Mouse (Mus musculus) forebrain, embryonic 10.5 days (tissue): ENCODE measurements around the gene Cldn13. TPM values are rescaled to one million over a fixed set of nuclear protein-coding genes. Genes with fewer than 3 reads are reported as not detected.

Experiments used
- DNase-seq: peaks from one replicate; pipeline ENCODE4 v3.0.0-alpha.2; 2017; ENCODE audit warnings: low spot score; ENCODE audit errors: extremely low spot score
- H3K27ac ChIP-seq: fragments of 300-500 bp; sonication (generic); 2 replicates; pipeline ENCODE4 v1.5.1; 2016; ENCODE audit warnings: mild to moderate bottlenecking
- H3K27me3 ChIP-seq: fragments of 300-500 bp; sonication (generic); 2 replicates; pipeline ENCODE4 v1.6.1; 2016; ENCODE audit warnings: mild to moderate bottlenecking; ENCODE audit not compliant: poor library complexity, severe bottlenecking
- H3K36me3 ChIP-seq: fragments of 300-500 bp; sonication (generic); replicated peaks from 2 replicates; pipeline ENCODE4 v1.6.1; 2016; ENCODE audit warnings: mild to moderate bottlenecking, moderate library complexity
- H3K4me1 ChIP-seq: fragments of 300-500 bp; sonication (generic); 2 replicates; pipeline ENCODE4 v1.6.1; 2016
- H3K4me3 ChIP-seq: fragments of 300-500 bp; sonication (generic); 2 replicates; pipeline ENCODE4 v1.5.1; 2016; ENCODE audit warnings: mild to moderate bottlenecking, moderate library complexity
- H3K9me3 ChIP-seq: fragments of 300-500 bp; sonication (generic); 2 replicates; pipeline ENCODE4 v1.6.1; 2016; ENCODE audit warnings: mild to moderate bottlenecking, moderate library complexity
- WGBS: fragments of 180-500 bp; shearing (Covaris S2); methylation state at CpG from one replicate; pipeline ENCODE4 v1.1.7; 2016; 5-methylcytosine and 5-hydroxymethylcytosine counted together
- polyA plus RNA-seq: library from polyadenylated mRNA; unstranded; fragments of >200 nt; fragmentation: Nextera tagmentation; extraction: Ambion mirVana; gene quantifications from 2 replicates; pipeline ENCODE4 v1.2.1, GENCODE M21; 2016

The Cldn13 gene
- polyA plus RNA-seq, 1 experiment from 2014 or later = 4.9 TPM

- no peaks in the 10 kb centered on the region for H3K36me3 ChIP-seq
- no peaks in the 10 kb centered on the region for H3K9me3 ChIP-seq
- H3K27ac ChIP-seq = peak overlapping the region; percentile 32; the same call in 1 of the 2 replicates
- peak; percentile 94 for DNase-seq
- H3K4me1 ChIP-seq = peaks cover 11% of the 10 kb centered on the region
- under 1% methylated on average over 13 of the region's 13 CpGs for WGBS
- no peak overlapping the region for H3K4me3 ChIP-seq
- no peaks in the 10 kb centered on the region for H3K27me3 ChIP-seq
Measured at GRCm38 (mm10) chr5:134907135-134907534, 8.2 kb downstream of the Cldn13 start.

- H3K27me3 ChIP-seq = no peaks in the 10 kb centered on the region
- no peak for DNase-seq
- no peaks in the 10 kb centered on the region for H3K36me3 ChIP-seq
- 83% methylated on average over 6 of the region's 6 CpGs for WGBS
- H3K27ac ChIP-seq = peak within 1 kb of the TSS; percentile 32; the same call in 1 of the 2 replicates
- no peak within 1 kb of the TSS for H3K4me3 ChIP-seq
- H3K4me1 ChIP-seq = peaks cover 11% of the 10 kb centered on the region
- no peaks in the 10 kb centered on the region for H3K9me3 ChIP-seq
Measured at GRCm38 (mm10) chr5:134906633-134907032, 8.7 kb downstream of the Cldn13 start, which contains the start of gene Tmem270. TSS of gene Tmem270 (minus strand) at chr5:134906733.

GRCm38 (mm10) chr5:134901644-134902027 is 13.7 kb downstream of the Cldn13 start:
- 75% methylated on average over 8 of the region's 8 CpGs for WGBS
- Histone ChIP-seq H3K4me1 (peaks cover 18% of the 10 kb centered on the region), H3K27me3 (no peaks in the 10 kb centered on the region), H3K4me3 (no peak overlapping the region), H3K36me3 (no peaks in the 10 kb centered on the region), H3K9me3 (no peaks in the 10 kb centered on the region), H3K27ac (no peak overlapping the region; the same call in 1 of the 2 replicates)
- no peak for DNase-seq

- H3K9me3 ChIP-seq = no peaks in the 10 kb centered on the region
- no peak overlapping the region; the same call in 1 of the 2 replicates for H3K27ac ChIP-seq
- H3K4me3 ChIP-seq = no peak overlapping the region
- no peaks in the 10 kb centered on the region for H3K36me3 ChIP-seq
- peaks cover 15% of the 10 kb centered on the region for H3K4me1 ChIP-seq
- WGBS = 56% methylated on average over 12 of the region's 12 CpGs
- no peaks in the 10 kb centered on the region for H3K27me3 ChIP-seq
- DNase-seq = no peak
Measured at GRCm38 (mm10) chr5:134901012-134901643, 14.2 kb downstream of the Cldn13 start.

- Histone ChIP-seq H3K4me3 (no peak overlapping the region), H3K4me1 (peaks cover 20% of the 10 kb centered on the region), H3K27ac (0 out of 2 replicates have a peak overlapping the region, but pooled peaks have one; percentile 48), H3K27me3 (no peaks in the 10 kb centered on the region), H3K36me3 (no peaks in the 10 kb centered on the region), H3K9me3 (no peaks in the 10 kb centered on the region)
- DNase-seq = no peak
- WGBS = 87% methylated on average over 17 of the region's 17 CpGs
Measured at GRCm38 (mm10) chr5:134897596-134897995, 17.7 kb downstream of the Cldn13 start.

- 81% methylated on average over 8 of the region's 8 CpGs for WGBS
Measured at GRCm38 (mm10) chr5:134896965-134897364, 18.4 kb downstream of the Cldn13 start.

GRCm38 (mm10) chr5:134895291-134895690 is 20.0 kb downstream of the Cldn13 start:
- 67% methylated on average over 8 of the region's 8 CpGs for WGBS
- no peak overlapping the region for H3K27ac ChIP-seq
- H3K27me3 ChIP-seq = no peaks in the 10 kb centered on the region
- H3K9me3 ChIP-seq = no peaks in the 10 kb centered on the region
- peaks cover 20% of the 10 kb centered on the region for H3K4me1 ChIP-seq
- no peak overlapping the region for H3K4me3 ChIP-seq
- peak; percentile 31 for DNase-seq
- H3K36me3 ChIP-seq = no peaks in the 10 kb centered on the region

More at GRCm38 (mm10) chr5:134896965-134897364, 18.4 kb downstream of the Cldn13 start:
- peaks cover 20% of the 10 kb centered on the region for H3K4me1 ChIP-seq
- no peak for DNase-seq
- H3K27ac ChIP-seq = peak overlapping the region; percentile 40; the same call in 1 of the 2 replicates
- H3K4me3 ChIP-seq = no peak overlapping the region
- H3K9me3 ChIP-seq = no peaks in the 10 kb centered on the region
- H3K27me3 ChIP-seq = no peaks in the 10 kb centered on the region
- no peaks in the 10 kb centered on the region for H3K36me3 ChIP-seq

GRCm38 (mm10) chr5:134892717-134893116 is 22.6 kb downstream of the Cldn13 start:
- Histone ChIP-seq H3K27ac (no peak overlapping the region), H3K27me3 (no peaks in the 10 kb centered on the region; the same call in 1 of the 2 replicates), H3K4me3 (no peak overlapping the region), H3K9me3 (no peaks in the 10 kb centered on the region), H3K36me3 (no peaks in the 10 kb centered on the region), H3K4me1 (peaks cover 23% of the 10 kb centered on the region)
- 82% methylated on average over 5 of the region's 5 CpGs for WGBS
- no peak for DNase-seq

- Histone ChIP-seq H3K4me3 (no peak overlapping the region), H3K27me3 (no peaks in the 10 kb centered on the region; the same call in 1 of the 2 replicates), H3K27ac (peak overlapping the region; percentile 16; the same call in 1 of the 2 replicates), H3K4me1 (peaks cover 21% of the 10 kb centered on the region), H3K36me3 (no peaks in the 10 kb centered on the region), H3K9me3 (no peaks in the 10 kb centered on the region)
- no peak for DNase-seq
- WGBS = 72% methylated on average over 8 of the region's 8 CpGs
Measured at GRCm38 (mm10) chr5:134891552-134891951, 23.8 kb downstream of the Cldn13 start.

- WGBS = 84% methylated on average over 6 of the region's 6 CpGs
- Histone ChIP-seq H3K36me3 (no peaks in the 10 kb centered on the region), H3K4me3 (no peak overlapping the region), H3K4me1 (peaks cover 21% of the 10 kb centered on the region), H3K9me3 (no peaks in the 10 kb centered on the region), H3K27me3 (no peaks in the 10 kb centered on the region; the same call in 1 of the 2 replicates), H3K27ac (peak overlapping the region; percentile 26; the same call in 1 of the 2 replicates)
- no peak for DNase-seq
Measured at GRCm38 (mm10) chr5:134890601-134891054, 24.7 kb downstream of the Cldn13 start.

- no peak for DNase-seq
- Histone ChIP-seq H3K4me3 (no peak overlapping the region), H3K9me3 (no peaks in the 10 kb centered on the region), H3K36me3 (no peaks in the 10 kb centered on the region), H3K4me1 (peaks cover 17% of the 10 kb centered on the region), H3K27ac (no peak overlapping the region), H3K27me3 (no peaks in the 10 kb centered on the region; the same call in 1 of the 2 replicates)
- WGBS = 92% methylated on average over 7 of the region's 7 CpGs
Measured at GRCm38 (mm10) chr5:134888505-134888904, 26.8 kb downstream of the Cldn13 start.

GRCm38 (mm10) chr5:134887447-134888335 is 27.6 kb downstream of the Cldn13 start:
- Histone ChIP-seq H3K9me3 (no peaks in the 10 kb centered on the region), H3K4me1 (peaks cover 17% of the 10 kb centered on the region), H3K4me3 (no peak overlapping the region), H3K27ac (peak overlapping the region; percentile 65), H3K27me3 (no peaks in the 10 kb centered on the region; the same call in 1 of the 2 replicates), H3K36me3 (no peaks in the 10 kb centered on the region)
- DNase-seq = no peak
- 55% methylated on average over 18 of the region's 18 CpGs for WGBS
